In the genomic region with DNA sequence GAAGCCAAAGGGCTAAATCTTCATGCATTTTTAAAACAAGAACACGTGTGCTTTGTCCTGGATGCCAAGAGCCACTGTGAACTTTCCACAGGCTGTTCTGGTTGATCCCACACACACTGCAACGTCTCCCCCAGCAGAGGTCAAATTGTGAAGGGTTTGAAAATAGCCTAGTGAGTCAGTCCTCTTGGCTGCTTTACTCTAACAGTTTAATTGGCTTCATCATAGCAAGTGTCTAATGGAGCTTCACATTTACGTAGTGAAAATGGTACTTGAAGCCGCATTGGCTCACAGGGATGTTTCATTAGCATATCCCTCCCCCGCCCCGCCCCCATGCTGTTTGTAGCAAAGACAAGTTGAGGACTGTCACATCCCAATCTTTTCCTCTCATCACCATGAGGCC, we compare ENCODE assay signal across 14 mouse cellular contexts. TPM values are rescaled to one million over a fixed set of nuclear protein-coding genes. Genes with fewer than 3 reads are reported as not detected.
A peak's percentile ranks its signal among the peaks of the same experiment; 100 is the strongest.
DNase-seq lines count a peak whose midpoint lies in the region; ATAC-seq and TF ChIP-seq lines count a peak whose summit lies in the region.
"Had no signal": no experiment of that assay in that cellular context is flagged by ENCODE, and none has a peak within 500 bp of the region (broad histone marks: within the 10 kb centered on the region; RNA-seq: fewer than 3 reads in every experiment).

No protein-coding gene starts in this region.

- no peak overlapping the region for H3K4me2 ChIP-seq in forebrain, embryonic 14.5 days (ENCODE audit: low read length)
- H3K4me2 ChIP-seq in forebrain, embryonic 15.5 days (replicated peaks) = no peak overlapping the region
- no peak overlapping the region for H3K4me2 ChIP-seq in kidney, postnatal 0 days (ENCODE audit: low read length)
- H3K4me2 ChIP-seq: embryonic facial prominence, embryonic 15.5 days had no signal

- no peak for TF ChIP-seq CTCF in kidney, postnatal 0 days (IDR thresholded peaks at IDR 0.05; ENCODE audit: low read depth)
- TF ChIP-seq CTCF in kidney, adult 2 months (conservative IDR thresholded peaks at IDR 0.05; ENCODE audit: insufficient read depth, insufficient read length, low read depth, low read length) = no peak

- ATAC-seq in forebrain, embryonic 14.5 days = no peak
- no peak for ATAC-seq in forebrain, embryonic 15.5 days (replicated peaks)
- no peak for ATAC-seq in kidney, postnatal 0 days (replicated peaks; ENCODE audit: low FRiP score, low read depth)
- no peak for ATAC-seq in megakaryocyte-erythroid progenitor cell, adult 5-6 weeks (replicated peaks; ENCODE audit: low FRiP score, low TSS enrichment, poor library complexity, severe bottlenecking)

- H3K4me1 ChIP-seq in forebrain, embryonic 14.5 days (ENCODE audit: control insufficient read depth, insufficient read depth, low read length) = peaks cover 6% of the 10 kb centered on the region
- peaks cover 25% of the 10 kb centered on the region for H3K4me1 ChIP-seq in forebrain, embryonic 15.5 days
- peaks cover 9% of the 10 kb centered on the region for H3K4me1 ChIP-seq in kidney, postnatal 0 days (replicated peaks; ENCODE audit: insufficient read depth, low read length)
- no peaks in the 10 kb centered on the region for H3K4me1 ChIP-seq in kidney, adult 2 months (ENCODE audit: control insufficient read depth, insufficient read depth, low read length)

- peaks cover 40% of the 10 kb centered on the region for H3K27me3 ChIP-seq in forebrain, embryonic 14.5 days (replicated peaks; ENCODE audit: control insufficient read depth, insufficient read depth, low read length)
- peaks cover 40% of the 10 kb centered on the region for H3K27me3 ChIP-seq in forebrain, embryonic 15.5 days
- peaks cover 14% of the 10 kb centered on the region for H3K27me3 ChIP-seq in kidney, postnatal 0 days (ENCODE audit: insufficient read depth, low read length)
- no peaks in the 10 kb centered on the region for H3K27me3 ChIP-seq in kidney, adult 2 months (replicated peaks; ENCODE audit: control insufficient read depth, insufficient read depth, low read length)

- 25% methylated on average over 6 of the region's 6 CpGs for WGBS in forebrain, embryonic 14.5 days
- WGBS in forebrain, embryonic 15.5 days = 31% methylated on average over 6 of the region's 6 CpGs
- 32% methylated on average over 6 of the region's 6 CpGs for WGBS in kidney, postnatal 0 days
- 43% methylated on average over 6 of the region's 6 CpGs for WGBS in kidney, adult 2 months

- H3K27ac ChIP-seq in forebrain, embryonic 14.5 days (ENCODE audit: low read depth, low read length) = no peak overlapping the region
- no peak overlapping the region for H3K27ac ChIP-seq in forebrain, embryonic 15.5 days (replicated peaks)
- no peak overlapping the region for H3K27ac ChIP-seq in kidney, postnatal 0 days
- H3K27ac ChIP-seq in kidney, adult 2 months (ENCODE audit: insufficient read depth, low read depth, low read length) = no peak overlapping the region
- H3K27ac ChIP-seq: embryonic facial prominence, embryonic 15.5 days; hindbrain, embryonic 10.5 days had no signal

- DNase-seq in forebrain, embryonic 14.5 days (ENCODE audit: low spot score) = peak; percentile 33
- DNase-seq in kidney, postnatal 0 days (ENCODE audit: low spot score) = peak; percentile 44
- no peak for DNase-seq in kidney, adult 2 months
- peak; percentile 44 for DNase-seq in ZHBTc4 (ENCODE audit: low read depth, low spot score)
- peak; percentile 40 for DNase-seq in retina, embryonic 14.5 days (ENCODE audit: low spot score)
- no peak for DNase-seq in gastrocnemius, adult 8-10 months (ENCODE audit: low spot score in 2 of 2)
- DNase-seq: cerebellum, adult 9-11 months; kidney, adult 11 months; spleen, adult 18-20 months had no signal

- no peaks in the 10 kb centered on the region for H3K36me3 ChIP-seq in forebrain, embryonic 14.5 days (ENCODE audit: control insufficient read depth, insufficient read depth, low read length)
- H3K36me3 ChIP-seq in forebrain, embryonic 15.5 days = no peaks in the 10 kb centered on the region
- no peaks in the 10 kb centered on the region for H3K36me3 ChIP-seq in kidney, postnatal 0 days (ENCODE audit: insufficient read depth, low read length)
- H3K36me3 ChIP-seq in kidney, adult 2 months (ENCODE audit: control insufficient read depth, insufficient read depth, low read length) = no peaks in the 10 kb centered on the region
- H3K36me3 ChIP-seq: embryonic facial prominence, embryonic 15.5 days; hindbrain, embryonic 10.5 days had no signal

- TF ChIP-seq POLR2A in kidney, adult 2 months (IDR thresholded peaks at IDR 0.05; ENCODE audit: low read depth, low read length) = no peak

- H3K9me3 ChIP-seq in forebrain, embryonic 14.5 days (replicated peaks; ENCODE audit: control insufficient read depth, low read length) = no peaks in the 10 kb centered on the region
- no peaks in the 10 kb centered on the region for H3K9me3 ChIP-seq in forebrain, embryonic 15.5 days
- no peaks in the 10 kb centered on the region for H3K9me3 ChIP-seq in kidney, postnatal 0 days (replicated peaks; ENCODE audit: low read length)
- H3K9me3 ChIP-seq: embryonic facial prominence, embryonic 15.5 days; hindbrain, embryonic 10.5 days had no signal

- H3K4me3 ChIP-seq in forebrain, embryonic 14.5 days (ENCODE audit: low read depth, low read length) = no peak overlapping the region
- no peak overlapping the region for H3K4me3 ChIP-seq in forebrain, embryonic 15.5 days
- no peak overlapping the region for H3K4me3 ChIP-seq in kidney, postnatal 0 days (replicated peaks; ENCODE audit: low read depth, low read length)
- no peak overlapping the region for H3K4me3 ChIP-seq in kidney, adult 2 months (ENCODE audit: insufficient read depth, low read depth, low read length)
- H3K4me3 ChIP-seq: embryonic facial prominence, embryonic 15.5 days; hindbrain, embryonic 10.5 days had no signal

- H3K9ac ChIP-seq in forebrain, embryonic 14.5 days (ENCODE audit: low read length) = no peak overlapping the region
- no peak overlapping the region for H3K9ac ChIP-seq in forebrain, embryonic 15.5 days (replicated peaks)
- H3K9ac ChIP-seq in kidney, postnatal 0 days (ENCODE audit: low read depth, low read length) = no peak overlapping the region
- H3K9ac ChIP-seq: embryonic facial prominence, embryonic 15.5 days had no signal

RNA-seq across cellular contexts. Expression of gene Npas2, which starts 2.6 kb away (rescaled TPM):
- 0.27 and 0.89 TPM in 2 replicates for polyA plus RNA-seq in forebrain, embryonic 14.5 days (2014; fragmentation: Nextera tagmentation; extraction: Ambion mirVana)
- polyA plus RNA-seq in forebrain, embryonic 15.5 days (2015; fragmentation: Nextera tagmentation; extraction: Ambion mirVana) = 0.86 and 0.99 TPM in 2 replicates
- 1.1 and 1.4 TPM in 2 replicates for polyA plus RNA-seq in kidney, postnatal 0 days (2015; fragmentation: Nextera tagmentation; extraction: Ambion mirVana)
- 4.4 and 4.5 TPM in 2 replicates for polyA plus RNA-seq in kidney, adult 2 months (2012; rRNA removed)
- 0.20 TPM in 1 of 2 replicates, not detected in the other for total RNA-seq in megakaryocyte-erythroid progenitor cell, adult 5-6 weeks (2014; fragmentation: Nextera tagmentation)
- 0.52 TPM in 1 of 2 replicates, not detected in the other for total RNA-seq in megakaryocyte-erythroid progenitor cell, adult 5-6 weeks (2017)
- total RNA-seq in gastrocnemius, adult 8-10 months (2022) = 1 to 10 TPM in 1 of 4 experiments, under 1 TPM in 3; 0.10 to 1.5 (median 0.38) TPM
- total RNA-seq: liver, adult 2 months had no signal

Comparison
In these comparisons a context has a peak if more than half of its experiments do, and no peak if none do; other contexts are left out.
1. DNase-seq: peak in forebrain, embryonic 14.5 days (single experiment), kidney, postnatal 0 days (single experiment), ZHBTc4 (single experiment) and retina, embryonic 14.5 days (single experiment); none in kidney, adult 2 months (single experiment) and gastrocnemius, adult 8-10 months (0 of 2).